Mouse (Mus musculus) lung, embryonic 15.5 days (tissue): ENCODE data around the gene Hdhd3. TPM values are rescaled to one million over a fixed set of nuclear protein-coding genes. Genes with fewer than 3 reads are reported as not detected.

Experiments
- ATAC-seq: fragments of 200-750 bp; cut with Nextera tagmentation; 2 replicates; pipeline ENCODE4 v1.8.0; 2017; ENCODE audit warnings: moderate number of reproducible peaks, borderline replicate concordance; ENCODE audit not compliant: low FRiP score, low TSS enrichment; ENCODE audit errors: extremely low read depth
- H3K27ac ChIP-seq: fragments of 300-500 bp; sonication (generic); 2 replicates; pipeline ENCODE4 v1.5.1; 2015; ENCODE audit warnings: moderate library complexity, mild to moderate bottlenecking, inconsistent platforms
- H3K27me3 ChIP-seq: fragments of 300-500 bp; sonication (generic); 2 replicates; pipeline ENCODE4 v1.6.1; 2015; ENCODE audit warnings: inconsistent platforms
- H3K36me3 ChIP-seq: fragments of 300-500 bp; sonication (generic); 2 replicates; pipeline ENCODE4 v1.6.1; 2015; ENCODE audit warnings: inconsistent platforms
- H3K4me1 ChIP-seq: fragments of 300-500 bp; sonication (generic); 2 replicates; pipeline ENCODE4 v1.6.1; 2015; ENCODE audit warnings: inconsistent platforms
- H3K4me2 ChIP-seq: fragments of 300-500 bp; sonication (generic); 2 replicates; pipeline ENCODE4 v1.6.1; 2015; ENCODE audit warnings: inconsistent platforms, mild to moderate bottlenecking, moderate library complexity
- H3K4me3 ChIP-seq: fragments of 300-500 bp; sonication (generic); 2 replicates; pipeline ENCODE4 v1.5.1; 2015; ENCODE audit warnings: mild to moderate bottlenecking, inconsistent platforms
- H3K9ac ChIP-seq: fragments of 300-500 bp; sonication (generic); 2 replicates; pipeline ENCODE4 v1.6.1; 2015; ENCODE audit warnings: inconsistent platforms
- H3K9me3 ChIP-seq: fragments of 300-500 bp; sonication (generic); 2 replicates; pipeline ENCODE4 v1.6.1; 2016; ENCODE audit warnings: inconsistent platforms
- WGBS: fragments of 180-500 bp; shearing (Covaris S2); methylation state at CpG from one replicate; pipeline ENCODE4 v1.1.7; 2015; 5-methylcytosine and 5-hydroxymethylcytosine counted together
- polyA plus RNA-seq: library from polyadenylated mRNA; unstranded; fragments of >200 nt; fragmentation: Nextera tagmentation; extraction: Ambion mirVana; gene quantifications from 2 replicates; pipeline ENCODE4 v1.2.1, GENCODE M21; 2015

The Hdhd3 gene
- polyA plus RNA-seq, 1 experiment from 2014 or later: 18.6 TPM

- peak; percentile 89 for ATAC-seq
- under 1% methylated on average over 30 of the region's 30 CpGs for WGBS
- no peaks in the 10 kb centered on the region for H3K36me3 ChIP-seq
- H3K4me2 ChIP-seq: peak within 1 kb of the TSS; percentile 90
- peak within 1 kb of the TSS; percentile 79 for H3K4me3 ChIP-seq
- peaks cover 5% of the 10 kb centered on the region; the same call in 1 of the 2 replicates for H3K4me1 ChIP-seq
- peak within 1 kb of the TSS; percentile 70 for H3K9ac ChIP-seq
- H3K27ac ChIP-seq: 0 out of 2 replicates have a peak within 1 kb of the TSS, but pooled peaks have one; percentile 6
- H3K9me3 ChIP-seq: no peaks in the 10 kb centered on the region
- no peaks in the 10 kb centered on the region for H3K27me3 ChIP-seq
Observed at GRCm38 (mm10) chr4:62470598-62471051, 32.6 kb downstream of the Hdhd3 start, which contains the start of gene Wdr31. Wdr31 (minus strand) TSS chr4:62470896.

GRCm38 (mm10) chr4:62468158-62468557 lies 35.1 kb downstream of the Hdhd3 start:
- Histone ChIP-seq H3K9me3 (no peaks in the 10 kb centered on the region), H3K27ac (no peak overlapping the region), H3K9ac (no peak overlapping the region), H3K4me2 (no peak overlapping the region), H3K4me3 (no peak overlapping the region), H3K4me1 (peaks cover 5% of the 10 kb centered on the region; the same call in 1 of the 2 replicates), H3K36me3 (no peaks in the 10 kb centered on the region; the same call in 1 of the 2 replicates), H3K27me3 (no peaks in the 10 kb centered on the region)
- WGBS: 88% methylated on average over 1 of the region's 1 CpGs
- ATAC-seq: no peak

- Histone ChIP-seq H3K9ac (no peak overlapping the region), H3K9me3 (no peaks in the 10 kb centered on the region), H3K27me3 (no peaks in the 10 kb centered on the region), H3K4me2 (no peak overlapping the region), H3K36me3 (no peaks in the 10 kb centered on the region; the same call in 1 of the 2 replicates), H3K4me3 (no peak overlapping the region), H3K27ac (no peak overlapping the region), H3K4me1 (0 out of 2 replicates have a peak, but pooled peaks cover 3% of the 10 kb centered on the region)
- 79% methylated on average over 2 of the region's 2 CpGs for WGBS
- no peak for ATAC-seq
Observed at GRCm38 (mm10) chr4:62463124-62463523, 40.1 kb downstream of the Hdhd3 start.

- WGBS: 83% methylated on average over 8 of the region's 8 CpGs
- ATAC-seq: no peak
Observed at GRCm38 (mm10) chr4:62460348-62460747, 42.9 kb downstream of the Hdhd3 start.

GRCm38 (mm10) chr4:62459081-62459480 lies 44.2 kb downstream of the Hdhd3 start:
- no peaks in the 10 kb centered on the region; the same call in 1 of the 2 replicates for H3K36me3 ChIP-seq

More at GRCm38 (mm10) chr4:62460348-62460747, 42.9 kb downstream of the Hdhd3 start:
- Histone ChIP-seq H3K27ac (no peak overlapping the region), H3K36me3 (no peaks in the 10 kb centered on the region; the same call in 1 of the 2 replicates), H3K4me1 (0 out of 2 replicates have a peak, but pooled peaks cover 3% of the 10 kb centered on the region), H3K27me3 (no peaks in the 10 kb centered on the region), H3K9ac (no peak overlapping the region), H3K4me3 (no peak overlapping the region), H3K9me3 (no peaks in the 10 kb centered on the region), H3K4me2 (no peak overlapping the region)

GRCm38 (mm10) chr4:62454995-62455394 lies 48.3 kb downstream of the Hdhd3 start:
- Histone ChIP-seq H3K4me3 (no peak overlapping the region), H3K4me1 (0 out of 2 replicates have a peak, but pooled peaks cover 3% of the 10 kb centered on the region), H3K27ac (no peak overlapping the region), H3K9ac (no peak overlapping the region), H3K36me3 (no peaks in the 10 kb centered on the region), H3K9me3 (no peaks in the 10 kb centered on the region), H3K4me2 (no peak overlapping the region), H3K27me3 (no peaks in the 10 kb centered on the region)
- ATAC-seq: no peak
- WGBS: 42% methylated on average over 5 of the region's 5 CpGs

More at GRCm38 (mm10) chr4:62459081-62459480, 44.2 kb downstream of the Hdhd3 start:
- ATAC-seq: peak; percentile 66; the same call in 1 of the 2 replicates
- Histone ChIP-seq H3K27ac (no peak overlapping the region), H3K9me3 (no peaks in the 10 kb centered on the region), H3K4me1 (0 out of 2 replicates have a peak, but pooled peaks cover 3% of the 10 kb centered on the region), H3K4me3 (no peak overlapping the region), H3K9ac (no peak overlapping the region), H3K27me3 (no peaks in the 10 kb centered on the region), H3K4me2 (no peak overlapping the region)
- 52% methylated on average over 3 of the region's 3 CpGs for WGBS

Other genes starting within 250 kb of the Hdhd3 start
- 18.1 and 22.4 TPM in 2 replicates for gene Slc31a2, start 240.9 kb downstream of the Hdhd3 start, polyA plus RNA-seq
- gene Fkbp15, start 142.9 kb downstream of the Hdhd3 start, polyA plus RNA-seq: 24.9 and 25.2 TPM in 2 replicates
- 48.3 and 51.7 TPM in 2 replicates for gene Slc31a1, start 142.7 kb downstream of the Hdhd3 start, polyA plus RNA-seq
- gene Cdc26, start 94.8 kb downstream of the Hdhd3 start, polyA plus RNA-seq: 152 and 158 TPM in 2 replicates
- gene Prpf4, start 94.7 kb downstream of the Hdhd3 start, polyA plus RNA-seq: 22.4 and 23.3 TPM in 2 replicates
- 0.14 TPM in 1 of 2 replicates, not detected in the other for gene Rnf183, start 68.2 kb downstream of the Hdhd3 start, polyA plus RNA-seq
- 12.9 and 13.0 TPM in 2 replicates for gene Wdr31, start 32.6 kb downstream of the Hdhd3 start, polyA plus RNA-seq
- gene Bspry, start 23.4 kb downstream of the Hdhd3 start, polyA plus RNA-seq: 36.7 and 44.0 TPM in 2 replicates
- gene Alad, start 16.5 kb upstream of the Hdhd3 start, polyA plus RNA-seq: 116 and 117 TPM in 2 replicates
- gene Pole3, start 21.6 kb upstream of the Hdhd3 start, polyA plus RNA-seq: 89.5 and 90.2 TPM in 2 replicates
- gene 4933430I17Rik, start 21.9 kb upstream of the Hdhd3 start, polyA plus RNA-seq: 0.47 and 0.72 TPM in 2 replicates
- gene Rgs3, start 56.4 kb upstream of the Hdhd3 start, polyA plus RNA-seq: 52.8 and 53.5 TPM in 2 replicates